Mouse (Mus musculus): Measurements from ENCODE around the gene Ctse.

DNA sequence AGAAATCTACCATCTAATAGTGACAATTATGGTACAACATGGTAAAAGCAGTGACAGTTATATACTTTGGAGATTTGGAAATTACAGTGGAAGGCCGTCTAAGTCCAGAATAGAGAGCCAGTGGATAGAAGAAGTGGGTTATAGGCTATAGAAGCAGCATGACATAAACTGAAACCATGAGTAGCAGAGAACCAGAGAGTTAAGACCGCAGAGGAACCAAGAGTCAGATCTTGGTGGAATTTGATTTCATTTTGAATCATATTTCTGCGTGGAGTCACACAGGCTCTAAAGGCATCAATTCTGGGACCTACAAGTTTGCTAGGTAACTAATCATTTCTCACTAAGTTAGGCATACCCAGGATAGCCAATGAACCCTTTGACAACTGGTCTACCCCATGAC lies 60.7 kb downstream of the Ctse start:
- no peak for TF ChIP-seq USF1 (IDR thresholded peaks at IDR 0.05; ENCODE audit: low read depth, low read length)
- no peak for TF ChIP-seq POLR2A (IDR thresholded peaks at IDR 0.05; ENCODE audit: low read depth, low read length)
- TF ChIP-seq EP300 (IDR thresholded peaks at IDR 0.05; ENCODE audit: low read length), result peak; percentile 99
- TF ChIP-seq MAX (IDR thresholded peaks at IDR 0.05; ENCODE audit: low read length), result no peak
- no peak for TF ChIP-seq HCFC1 (IDR thresholded peaks at IDR 0.05; ENCODE audit: low read depth, low read length)
- no peak for TF ChIP-seq CTCF (conservative IDR thresholded peaks at IDR 0.05 in 1 of 2, IDR thresholded peaks at IDR 0.05 in 1 of 2; ENCODE audit: low read depth in 2 of 2, low read length in 2 of 2)
- no peak for TF ChIP-seq ZC3H11A (IDR thresholded peaks at IDR 0.05; ENCODE audit: low read depth, low read length)
- TF ChIP-seq BHLHE40 (IDR thresholded peaks at IDR 0.05; ENCODE audit: low read depth, low read length), result peak; percentile 65
- no peak for TF ChIP-seq ZNF384 (IDR thresholded peaks at IDR 0.05; ENCODE audit: low read depth, low read length)
- no peak for TF ChIP-seq POLR2AphosphoS2 (IDR thresholded peaks at IDR 0.05; ENCODE audit: low read depth, low read length)

Data from CH12.LX (cell line).